Mouse (Mus musculus): ENCODE results near the gene Macrod2. TPM values are rescaled to one million over a fixed set of nuclear protein-coding genes. Genes with fewer than 3 reads are reported as not detected.

Gene Macrod2
- total and polyA plus RNA-seq, 2 experiments from 2014 or later: 5.5 to 17.4 TPM

GRCm38 (mm10) chr2:141173607-141174006 is 778.5 kb downstream of the Macrod2 start:
- no peaks in the 10 kb centered on the region for H3K4me1 ChIP-seq (ENCODE audit: control insufficient read depth, insufficient read depth)
- no peak for ATAC-seq (ENCODE audit: insufficient read depth, low read depth)
- no peak overlapping the region for H3K4me3 ChIP-seq (ENCODE audit: low read depth, low read length)
- no peak for DNase-seq (ENCODE audit: low spot score)
- no peak overlapping the region for H3K9ac ChIP-seq (replicated peaks; ENCODE audit: low read depth, low read length)
- H3K27me3 ChIP-seq (ENCODE audit: control insufficient read depth, insufficient read depth, low read length): no peaks in the 10 kb centered on the region
- H3K36me3 ChIP-seq (replicated peaks; ENCODE audit: control insufficient read depth, insufficient read depth, low read length): no peaks in the 10 kb centered on the region
- no peaks in the 10 kb centered on the region for H3K9me3 ChIP-seq (replicated peaks; ENCODE audit: control insufficient read depth, low read length)
- WGBS: 76% methylated on average over 3 of the region's 3 CpGs
- TF ChIP-seq EP300 (IDR thresholded peaks at IDR 0.05; ENCODE audit: low read depth) (no peak), CTCF (IDR thresholded peaks at IDR 0.05; ENCODE audit: low read depth) (no peak)
- H3K4me2 ChIP-seq (ENCODE audit: low read depth, low read length): no peak overlapping the region
- H3K27ac ChIP-seq (ENCODE audit: low read depth): no peak overlapping the region

DNA sequence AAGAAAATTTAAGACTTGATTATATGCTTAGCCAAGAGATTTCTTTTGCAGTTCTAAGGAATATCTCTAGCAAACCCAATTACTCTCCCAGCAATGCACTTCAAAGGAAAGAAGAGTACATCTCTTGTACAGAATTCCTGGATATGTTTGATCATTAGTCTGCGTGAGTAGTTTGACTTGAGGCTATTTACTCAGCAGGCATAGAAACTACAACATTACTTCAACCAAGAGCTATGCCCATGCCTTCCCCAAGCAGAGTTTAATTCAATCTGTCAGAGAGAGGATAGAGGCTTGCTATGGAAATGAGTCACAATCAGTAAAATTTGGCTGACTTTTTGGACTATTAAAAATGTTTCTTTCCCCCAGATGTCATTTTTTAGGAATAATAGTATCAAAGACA is 785.5 kb downstream of the Macrod2 start:
- Histone ChIP-seq H3K4me1 (ENCODE audit: control insufficient read depth, insufficient read depth) (no peaks in the 10 kb centered on the region), H3K4me3 (ENCODE audit: low read depth, low read length) (no peak overlapping the region), H3K36me3 (replicated peaks; ENCODE audit: control insufficient read depth, insufficient read depth, low read length) (no peaks in the 10 kb centered on the region), H3K9me3 (replicated peaks; ENCODE audit: control insufficient read depth, low read length) (no peaks in the 10 kb centered on the region), H3K27me3 (ENCODE audit: control insufficient read depth, insufficient read depth, low read length) (no peaks in the 10 kb centered on the region), H3K9ac (replicated peaks; ENCODE audit: low read depth, low read length) (no peak overlapping the region), H3K27ac (ENCODE audit: low read depth) (no peak overlapping the region), H3K4me2 (ENCODE audit: low read depth, low read length) (no peak overlapping the region)
- TF ChIP-seq EP300 (IDR thresholded peaks at IDR 0.05; ENCODE audit: low read depth) (no peak), CTCF (IDR thresholded peaks at IDR 0.05; ENCODE audit: low read depth) (no peak)
- ATAC-seq (ENCODE audit: insufficient read depth, low read depth): no peak
- DNase-seq (ENCODE audit: low spot score): no peak
- 71% methylated on average over 1 of the region's 1 CpGs for WGBS

GRCm38 (mm10) chr2:141182034-141182759 is 787.1 kb downstream of the Macrod2 start:
- ATAC-seq (ENCODE audit: insufficient read depth, low read depth) (no peak), DNase-seq (ENCODE audit: low spot score) (no peak)
- 79% methylated on average over 5 of the region's 5 CpGs for WGBS

GRCm38 (mm10) chr2:141194476-141194875 is 799.4 kb downstream of the Macrod2 start:
- ATAC-seq (ENCODE audit: insufficient read depth, low read depth): no peak
- no peaks in the 10 kb centered on the region for H3K4me1 ChIP-seq (ENCODE audit: control insufficient read depth, insufficient read depth)
- no peak for TF ChIP-seq CTCF (IDR thresholded peaks at IDR 0.05; ENCODE audit: low read depth)
- no peak for TF ChIP-seq EP300 (IDR thresholded peaks at IDR 0.05; ENCODE audit: low read depth)
- H3K9me3 ChIP-seq (replicated peaks; ENCODE audit: control insufficient read depth, low read length): no peaks in the 10 kb centered on the region
- no peak overlapping the region for H3K27ac ChIP-seq (ENCODE audit: low read depth)
- H3K4me3 ChIP-seq (ENCODE audit: low read depth, low read length): no peak overlapping the region
- no peak for DNase-seq (ENCODE audit: low spot score)
- H3K36me3 ChIP-seq (replicated peaks; ENCODE audit: control insufficient read depth, insufficient read depth, low read length): no peaks in the 10 kb centered on the region
- no peak overlapping the region for H3K4me2 ChIP-seq (ENCODE audit: low read depth, low read length)
- H3K9ac ChIP-seq (replicated peaks; ENCODE audit: low read depth, low read length): no peak overlapping the region
- no peaks in the 10 kb centered on the region for H3K27me3 ChIP-seq (ENCODE audit: control insufficient read depth, insufficient read depth, low read length)

More at GRCm38 (mm10) chr2:141182034-141182759, 787.1 kb downstream of the Macrod2 start:
- H3K4me1 ChIP-seq (ENCODE audit: control insufficient read depth, insufficient read depth): no peaks in the 10 kb centered on the region
- no peaks in the 10 kb centered on the region for H3K9me3 ChIP-seq (replicated peaks; ENCODE audit: control insufficient read depth, low read length)
- H3K27me3 ChIP-seq (ENCODE audit: control insufficient read depth, insufficient read depth, low read length): no peaks in the 10 kb centered on the region
- H3K4me3 ChIP-seq (ENCODE audit: low read depth, low read length): no peak overlapping the region
- no peak overlapping the region for H3K9ac ChIP-seq (replicated peaks; ENCODE audit: low read depth, low read length)
- no peaks in the 10 kb centered on the region for H3K36me3 ChIP-seq (replicated peaks; ENCODE audit: control insufficient read depth, insufficient read depth, low read length)
- H3K27ac ChIP-seq (ENCODE audit: low read depth): no peak overlapping the region
- H3K4me2 ChIP-seq (ENCODE audit: low read depth, low read length): no peak overlapping the region
- TF ChIP-seq EP300 (IDR thresholded peaks at IDR 0.05; ENCODE audit: low read depth): no peak
- TF ChIP-seq CTCF (IDR thresholded peaks at IDR 0.05; ENCODE audit: low read depth): no peak

DNA sequence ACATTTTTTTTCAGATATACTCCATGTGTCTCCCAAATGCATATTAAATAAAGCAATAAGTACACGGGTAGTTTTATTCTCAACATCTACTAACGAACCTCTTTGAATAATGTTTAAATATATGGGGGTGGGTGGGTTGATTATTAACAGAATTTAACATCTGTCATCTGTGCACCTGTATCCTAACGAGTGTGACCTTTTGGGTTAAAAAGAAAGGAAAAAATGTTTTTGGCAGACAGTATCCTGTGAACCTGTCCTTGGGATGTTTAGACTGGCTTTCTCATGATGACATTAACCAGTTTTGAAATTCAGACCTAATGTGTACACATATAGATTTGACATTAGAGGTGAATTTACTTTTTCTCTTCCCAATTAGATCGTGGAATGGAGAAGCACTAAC is 805.4 kb downstream of the Macrod2 start:
- ATAC-seq (ENCODE audit: insufficient read depth, low read depth) (no peak), DNase-seq (ENCODE audit: low spot score) (no peak)
- Histone ChIP-seq H3K4me2 (ENCODE audit: low read depth, low read length) (no peak overlapping the region), H3K4me3 (ENCODE audit: low read depth, low read length) (no peak overlapping the region), H3K36me3 (replicated peaks; ENCODE audit: control insufficient read depth, insufficient read depth, low read length) (no peaks in the 10 kb centered on the region), H3K9ac (replicated peaks; ENCODE audit: low read depth, low read length) (no peak overlapping the region), H3K27ac (ENCODE audit: low read depth) (no peak overlapping the region), H3K4me1 (ENCODE audit: control insufficient read depth, insufficient read depth) (no peaks in the 10 kb centered on the region), H3K27me3 (ENCODE audit: control insufficient read depth, insufficient read depth, low read length) (no peaks in the 10 kb centered on the region), H3K9me3 (replicated peaks; ENCODE audit: control insufficient read depth, low read length) (no peaks in the 10 kb centered on the region)
- WGBS: 73% methylated on average over 4 of the region's 4 CpGs
- TF ChIP-seq EP300 (IDR thresholded peaks at IDR 0.05; ENCODE audit: low read depth): no peak
- TF ChIP-seq CTCF (IDR thresholded peaks at IDR 0.05; ENCODE audit: low read depth): no peak
